Mouse (Mus musculus) kidney, embryonic 15.5 days (tissue): ENCODE data around the gene Sytl1. TPM values are rescaled to one million over a fixed set of nuclear protein-coding genes. Genes with fewer than 3 reads are reported as not detected.

ENCODE experiments used
- ATAC-seq: fragments of 200-750 bp; cut with Nextera tagmentation; replicated peaks from 2 replicates; pipeline ENCODE4 v1.8.0; 2017; ENCODE audit warnings: moderate TSS enrichment; ENCODE audit not compliant: low FRiP score
- H3K27ac ChIP-seq: fragments of 300-500 bp; sonication (generic); 2 replicates; pipeline ENCODE4 v1.5.1; 2015; ENCODE audit warnings: mild to moderate bottlenecking, inconsistent platforms
- H3K27me3 ChIP-seq: fragments of 300-500 bp; sonication (generic); 2 replicates; pipeline ENCODE4 v1.6.1; 2015; ENCODE audit warnings: inconsistent platforms
- H3K36me3 ChIP-seq: fragments of 300-500 bp; sonication (generic); 2 replicates; pipeline ENCODE4 v1.6.1; 2015; ENCODE audit warnings: inconsistent platforms
- H3K4me1 ChIP-seq: fragments of 300-500 bp; sonication (generic); 2 replicates; pipeline ENCODE4 v1.6.1; 2015; ENCODE audit warnings: inconsistent platforms
- H3K4me2 ChIP-seq: fragments of 300-500 bp; sonication (generic); 2 replicates; pipeline ENCODE4 v1.6.1; 2015; ENCODE audit warnings: moderate library complexity, mild to moderate bottlenecking, inconsistent platforms
- H3K4me3 ChIP-seq: fragments of 300-500 bp; sonication (generic); replicated peaks from 2 replicates; pipeline ENCODE4 v1.5.1; 2015; ENCODE audit warnings: mild to moderate bottlenecking, inconsistent platforms
- H3K9ac ChIP-seq: fragments of 300-500 bp; sonication (generic); 2 replicates; pipeline ENCODE4 v1.6.1; 2015; ENCODE audit warnings: mild to moderate bottlenecking, inconsistent platforms
- H3K9me3 ChIP-seq: fragments of 300-500 bp; sonication (generic); replicated peaks from 2 replicates; pipeline ENCODE4 v1.6.1; 2016; ENCODE audit warnings: inconsistent platforms
- WGBS: fragments of 180-500 bp; shearing (Covaris S2); methylation state at CpG from one replicate; pipeline ENCODE4 v1.1.7; 2015; ENCODE audit warnings: mixed read lengths; 5-methylcytosine and 5-hydroxymethylcytosine counted together
- polyA plus RNA-seq: library from polyadenylated mRNA; unstranded; fragments of >200 nt; fragmentation: Nextera tagmentation; extraction: Ambion mirVana; gene quantifications from 2 replicates; pipeline ENCODE4 v1.2.1, GENCODE M21; 2015

The Sytl1 gene
- polyA plus RNA-seq, result 0.96 and 1.8 TPM in 2 replicates

DNA sequence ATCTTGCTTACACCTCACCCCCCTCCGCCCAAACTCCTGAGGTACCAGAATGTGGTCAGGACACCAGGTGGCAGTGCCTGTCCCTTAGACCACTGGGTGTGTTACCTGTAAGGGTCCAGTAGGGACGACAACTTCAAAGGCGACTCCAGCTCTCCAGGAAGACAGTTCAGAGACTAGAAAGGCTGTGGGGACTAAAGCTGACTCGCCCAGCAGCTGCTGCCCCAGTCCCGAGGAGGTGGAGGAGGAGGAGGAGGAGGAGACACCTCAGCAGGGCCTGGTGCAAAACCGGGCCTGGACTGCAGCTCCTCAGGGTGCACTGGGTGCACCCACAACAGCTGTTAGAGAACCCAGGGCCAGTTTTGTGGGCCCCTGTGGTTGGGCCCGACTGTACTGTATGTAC is at the start of gene Sytl1:
Sytl1 (minus strand) TSS at position 232 of the 400 bp plus-strand sequence.
- no peak within 1 kb of the TSS for H3K4me3 ChIP-seq
- H3K36me3 ChIP-seq, result peaks cover 42% of the 10 kb centered on the region

DNA sequence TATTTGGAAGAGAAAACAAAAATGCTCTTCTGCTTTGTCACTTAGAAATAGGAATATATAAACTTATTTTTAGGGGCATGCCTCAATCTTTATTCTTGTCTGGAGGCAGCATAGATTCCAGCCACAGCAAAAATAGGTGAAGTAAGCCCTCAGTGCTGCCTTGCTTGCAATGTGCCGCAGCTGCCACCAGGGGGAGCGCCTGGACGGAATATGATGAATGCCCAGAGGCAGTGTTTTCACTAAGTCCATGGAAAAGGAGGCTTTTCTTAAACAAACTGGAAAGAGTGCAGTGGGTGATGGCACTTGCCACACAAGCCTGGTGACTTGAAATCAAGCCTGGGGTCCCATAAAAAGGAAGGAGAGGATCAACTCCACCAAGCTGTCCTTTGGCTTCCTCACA is 47.0 kb upstream of the Sytl1 start:
- H3K9me3 ChIP-seq, result no peaks in the 10 kb centered on the region
- no peaks in the 10 kb centered on the region for H3K27me3 ChIP-seq
- H3K36me3 ChIP-seq, result peaks cover 36% of the 10 kb centered on the region
- no peak overlapping the region for H3K9ac ChIP-seq
- no peak overlapping the region for H3K4me3 ChIP-seq
- H3K27ac ChIP-seq, result no peak overlapping the region
- ATAC-seq, result no peak
- H3K4me2 ChIP-seq, result no peak overlapping the region
- H3K4me1 ChIP-seq, result no peaks in the 10 kb centered on the region
- under 1% methylated on average over 3 of the region's 3 CpGs for WGBS

More for the DNA sequence above, at the start of gene Sytl1:
- Histone ChIP-seq H3K9ac (no peak within 1 kb of the TSS), H3K4me1 (no peaks in the 10 kb centered on the region), H3K9me3 (no peaks in the 10 kb centered on the region), H3K27me3 (peaks cover 2% of the 10 kb centered on the region; the same call in 1 of the 2 replicates), H3K4me2 (no peak within 1 kb of the TSS), H3K27ac (no peak within 1 kb of the TSS)
- no peak for ATAC-seq
- 34% methylated on average over 7 of the region's 7 CpGs for WGBS

DNA sequence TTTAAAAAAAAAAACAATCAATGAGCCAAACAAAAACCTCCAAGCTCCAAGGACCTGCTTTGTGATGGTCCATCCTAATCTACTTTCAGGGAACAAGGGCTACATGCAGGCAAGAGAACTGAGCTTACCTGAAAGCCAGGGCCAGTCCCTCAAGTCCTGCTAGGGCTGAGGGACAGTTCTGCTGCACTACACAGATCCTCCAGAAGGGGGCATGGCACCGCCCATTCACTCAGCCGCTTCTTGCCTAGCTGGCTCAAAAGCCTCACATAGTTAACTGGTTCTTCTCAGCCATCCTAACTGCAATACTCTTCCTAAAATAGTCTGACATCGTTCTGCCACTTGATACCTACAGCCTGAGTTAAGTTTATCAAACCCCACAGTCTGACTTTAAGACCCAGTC is 44.4 kb upstream of the Sytl1 start:
- Histone ChIP-seq H3K36me3 (peaks cover 47% of the 10 kb centered on the region), H3K4me1 (no peaks in the 10 kb centered on the region), H3K9me3 (no peaks in the 10 kb centered on the region), H3K4me3 (no peak overlapping the region), H3K9ac (no peak overlapping the region), H3K27me3 (no peaks in the 10 kb centered on the region), H3K27ac (no peak overlapping the region), H3K4me2 (no peak overlapping the region)
- ATAC-seq, result no peak
- WGBS, result 45% methylated on average over 3 of the region's 3 CpGs

DNA sequence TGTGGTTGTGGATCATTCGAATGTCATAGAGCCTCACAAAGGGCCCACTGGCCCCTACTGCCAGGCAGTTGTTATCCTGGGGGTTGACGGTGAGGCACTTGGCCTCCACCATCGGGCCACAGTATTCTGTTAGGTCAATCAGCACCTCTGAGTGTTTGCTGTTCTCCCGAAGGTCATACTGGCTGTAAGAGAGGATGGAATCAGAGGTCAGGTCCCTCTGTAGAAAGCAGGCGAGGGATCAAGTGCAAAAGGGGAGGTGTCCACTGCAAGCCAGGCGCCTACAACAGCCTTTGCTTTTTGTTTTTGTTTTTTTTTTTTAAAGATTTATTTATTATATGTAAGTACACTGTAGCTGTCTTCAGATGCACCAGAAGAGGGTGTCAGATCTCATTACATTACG is 42.9 kb upstream of the Sytl1 start:
- no peaks in the 10 kb centered on the region for H3K9me3 ChIP-seq
- H3K4me2 ChIP-seq, result no peak overlapping the region
- no peaks in the 10 kb centered on the region for H3K27me3 ChIP-seq
- H3K4me1 ChIP-seq, result no peaks in the 10 kb centered on the region
- H3K36me3 ChIP-seq, result peaks cover 57% of the 10 kb centered on the region
- H3K27ac ChIP-seq, result no peak overlapping the region
- ATAC-seq, result no peak
- no peak overlapping the region for H3K9ac ChIP-seq
- 79% methylated on average over 7 of the region's 7 CpGs for WGBS
- no peak overlapping the region for H3K4me3 ChIP-seq

DNA sequence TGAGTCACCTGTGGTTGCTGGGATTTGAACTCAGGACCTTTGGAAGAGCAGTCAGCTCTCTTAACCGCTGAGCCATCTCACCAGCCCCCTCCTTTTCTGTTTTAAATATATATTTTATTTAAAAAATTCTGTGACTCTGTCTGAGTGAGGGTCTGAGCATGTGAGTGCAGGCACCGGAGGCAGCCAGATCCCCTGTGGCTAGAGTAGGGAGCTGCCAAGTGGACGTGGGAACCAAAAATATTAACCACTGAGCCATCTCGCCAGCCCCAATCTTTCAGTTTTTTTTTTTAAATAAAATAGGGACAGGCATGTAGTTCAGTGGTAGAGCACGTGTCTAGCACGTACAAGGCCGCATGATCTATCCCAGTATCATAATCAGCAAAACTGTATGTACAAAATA is 41.9 kb upstream of the Sytl1 start:
- Histone ChIP-seq H3K4me1 (no peaks in the 10 kb centered on the region), H3K9ac (no peak overlapping the region), H3K4me2 (no peak overlapping the region), H3K9me3 (no peaks in the 10 kb centered on the region), H3K36me3 (peaks cover 67% of the 10 kb centered on the region), H3K4me3 (no peak overlapping the region), H3K27me3 (no peaks in the 10 kb centered on the region), H3K27ac (no peak overlapping the region)
- WGBS, result 93% methylated on average over 7 of the region's 7 CpGs
- ATAC-seq, result no peak

DNA sequence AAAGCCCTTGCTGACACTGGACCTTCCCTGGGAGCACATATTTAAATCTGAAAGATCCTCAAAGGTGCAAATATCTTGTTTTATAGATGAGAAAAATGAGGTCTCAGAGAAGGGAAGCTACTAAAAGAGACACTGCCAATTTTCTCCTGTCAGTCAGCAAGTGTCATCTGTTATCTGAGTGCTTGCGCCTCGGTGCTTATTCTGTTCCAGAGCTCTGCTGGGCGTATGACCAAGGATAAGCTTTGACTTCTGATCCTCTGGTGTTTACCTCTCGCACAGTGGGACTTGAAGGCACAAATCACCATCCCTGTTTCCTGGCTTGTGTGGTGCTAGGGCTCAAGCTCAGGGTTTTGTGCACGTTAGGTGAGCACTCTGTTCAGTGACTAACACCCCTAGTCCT is 39.8 kb upstream of the Sytl1 start:
- H3K36me3 ChIP-seq, result peaks cover 60% of the 10 kb centered on the region
- H3K27ac ChIP-seq, result no peak overlapping the region
- no peak overlapping the region for H3K4me3 ChIP-seq
- H3K9ac ChIP-seq, result no peak overlapping the region
- no peaks in the 10 kb centered on the region for H3K27me3 ChIP-seq
- H3K9me3 ChIP-seq, result no peaks in the 10 kb centered on the region
- no peak for ATAC-seq
- H3K4me2 ChIP-seq, result no peak overlapping the region
- WGBS, result 85% methylated on average over 5 of the region's 5 CpGs
- H3K4me1 ChIP-seq, result peaks cover 18% of the 10 kb centered on the region

DNA sequence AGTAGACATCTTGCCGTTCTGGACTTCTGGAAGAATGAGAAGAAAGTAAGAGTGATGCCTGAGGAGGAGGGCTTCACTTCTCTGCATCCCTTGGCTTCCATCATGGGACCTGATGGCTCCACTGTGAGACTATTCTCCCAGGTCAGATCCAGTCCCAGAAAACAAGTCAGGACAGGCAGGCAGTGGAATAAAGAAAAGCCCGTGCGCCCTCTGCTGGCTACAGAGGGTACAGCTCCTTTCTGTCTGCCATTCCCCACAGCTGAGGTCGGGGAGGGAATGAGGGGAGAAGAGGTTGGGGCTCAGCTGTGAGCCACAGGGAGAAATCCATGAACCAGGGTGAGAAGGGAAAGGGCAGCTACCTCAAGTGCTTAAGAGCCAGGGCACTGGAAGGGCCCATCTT is 38.9 kb upstream of the Sytl1 start:
- Histone ChIP-seq H3K9me3 (no peaks in the 10 kb centered on the region), H3K36me3 (peaks cover 60% of the 10 kb centered on the region), H3K27me3 (no peaks in the 10 kb centered on the region), H3K4me2 (no peak overlapping the region), H3K27ac (no peak overlapping the region), H3K4me1 (peaks cover 22% of the 10 kb centered on the region), H3K4me3 (no peak overlapping the region), H3K9ac (no peak overlapping the region)
- WGBS, result 22% methylated on average over 4 of the region's 4 CpGs
- no peak for ATAC-seq

DNA sequence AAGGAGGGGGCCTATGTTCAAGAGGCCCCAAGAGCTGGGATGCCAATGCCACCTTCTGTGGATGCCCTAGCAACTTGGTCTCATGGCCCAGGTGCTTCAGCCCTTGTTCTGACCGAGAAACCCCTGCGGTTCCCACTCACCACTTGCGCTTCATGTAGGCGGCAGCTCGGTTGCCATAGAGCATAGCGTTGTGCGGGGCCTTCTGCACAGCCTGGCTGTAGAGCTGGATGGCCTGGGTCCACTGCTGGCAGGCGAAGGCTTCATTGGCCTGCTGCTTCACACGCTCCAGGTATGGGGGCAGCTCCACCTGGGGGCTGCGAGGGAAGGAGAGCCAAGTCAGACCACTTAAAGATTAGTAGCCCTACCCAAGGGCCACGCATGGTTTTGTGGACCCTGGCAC is 37.5 kb upstream of the Sytl1 start:
- Histone ChIP-seq H3K36me3 (peaks cover 64% of the 10 kb centered on the region), H3K9me3 (no peaks in the 10 kb centered on the region), H3K4me2 (no peak overlapping the region), H3K9ac (no peak overlapping the region), H3K27ac (no peak overlapping the region), H3K4me3 (no peak overlapping the region), H3K4me1 (peaks cover 22% of the 10 kb centered on the region), H3K27me3 (no peaks in the 10 kb centered on the region)
- 85% methylated on average over 11 of the region's 11 CpGs for WGBS
- ATAC-seq, result no peak

DNA sequence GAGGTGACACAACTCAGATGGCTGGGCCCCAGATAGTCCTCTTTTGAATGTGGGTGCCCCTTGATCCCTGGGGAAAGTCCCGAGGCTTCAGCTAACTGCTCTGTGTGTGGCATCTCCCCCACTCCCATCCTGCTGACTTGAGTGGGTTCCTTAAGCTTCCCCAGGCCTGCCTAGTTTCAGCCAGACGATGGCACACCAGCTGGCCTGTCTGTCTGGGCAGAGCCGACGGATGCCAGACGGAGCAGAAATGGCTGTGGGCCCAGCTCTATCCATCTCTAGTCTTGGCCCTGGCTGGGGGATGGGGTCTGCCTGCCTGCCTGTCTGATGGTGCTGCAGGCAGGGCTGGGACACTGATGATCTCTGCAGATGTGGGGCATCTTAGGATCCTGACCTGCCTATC is 36.8 kb upstream of the Sytl1 start:
- H3K27ac ChIP-seq, result no peak overlapping the region
- ATAC-seq, result no peak
- peaks cover 65% of the 10 kb centered on the region for H3K36me3 ChIP-seq

DNA sequence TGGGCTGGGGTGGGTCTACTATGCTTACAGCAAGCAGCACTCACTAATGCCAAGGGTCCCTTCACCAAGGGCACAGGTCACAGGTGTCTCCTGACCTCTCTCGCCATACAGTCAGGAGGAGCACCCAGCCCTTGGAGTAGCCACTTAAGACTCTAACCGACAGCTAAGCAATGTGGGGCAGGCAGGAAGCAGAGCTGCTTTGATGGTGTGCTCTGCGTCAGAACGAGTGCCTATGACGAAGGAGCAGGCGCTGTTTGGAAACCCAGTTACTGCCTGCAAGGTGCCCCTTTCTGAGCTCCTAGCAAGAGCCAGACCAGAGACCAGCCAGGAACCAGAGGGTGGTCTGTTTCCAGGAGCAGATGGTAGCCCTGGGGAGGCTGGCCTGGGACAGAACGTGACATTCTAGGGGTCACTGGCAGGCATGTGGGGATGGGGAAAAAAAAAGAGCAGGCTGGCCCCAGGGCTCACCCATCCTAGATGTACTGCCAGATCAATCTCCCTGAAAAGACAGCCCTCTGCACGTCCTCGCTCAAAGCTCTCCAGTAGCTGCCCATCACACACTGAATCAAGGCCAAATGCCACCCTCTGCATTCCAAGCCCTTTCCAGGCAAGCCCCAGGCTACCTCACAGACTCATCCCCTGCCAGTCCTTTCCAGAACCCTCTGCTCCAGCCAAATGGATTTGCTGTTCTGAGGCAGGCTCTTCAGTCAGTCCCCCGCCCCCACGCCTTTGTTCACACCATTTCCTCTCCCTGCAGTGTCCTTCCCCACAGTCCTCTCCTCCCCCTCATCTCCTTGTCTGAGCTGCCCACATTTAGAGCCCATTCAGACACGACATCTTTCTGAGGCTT is 35.8 kb upstream of the Sytl1 start:
- Histone ChIP-seq H3K27ac (no peak overlapping the region), H3K4me1 (peaks cover 32% of the 10 kb centered on the region), H3K9ac (0 out of 2 replicates have a peak overlapping the region, but pooled peaks have one; percentile 1), H3K27me3 (0 out of 2 replicates have a peak, but pooled peaks cover 3% of the 10 kb centered on the region), H3K36me3 (peaks cover 64% of the 10 kb centered on the region), H3K4me2 (no peak overlapping the region), H3K4me3 (no peak overlapping the region), H3K9me3 (no peaks in the 10 kb centered on the region)
- ATAC-seq, result no peak
- 46% methylated on average over 12 of the region's 12 CpGs for WGBS

More for the DNA sequence above, 36.8 kb upstream of the Sytl1 start:
- H3K9ac ChIP-seq, result no peak overlapping the region
- H3K4me2 ChIP-seq, result no peak overlapping the region
- H3K9me3 ChIP-seq, result no peaks in the 10 kb centered on the region
- no peak overlapping the region for H3K4me3 ChIP-seq
- H3K4me1 ChIP-seq, result peaks cover 23% of the 10 kb centered on the region
- 56% methylated on average over 5 of the region's 5 CpGs for WGBS
- 0 out of 2 replicates have a peak, but pooled peaks cover 1% of the 10 kb centered on the region for H3K27me3 ChIP-seq

DNA sequence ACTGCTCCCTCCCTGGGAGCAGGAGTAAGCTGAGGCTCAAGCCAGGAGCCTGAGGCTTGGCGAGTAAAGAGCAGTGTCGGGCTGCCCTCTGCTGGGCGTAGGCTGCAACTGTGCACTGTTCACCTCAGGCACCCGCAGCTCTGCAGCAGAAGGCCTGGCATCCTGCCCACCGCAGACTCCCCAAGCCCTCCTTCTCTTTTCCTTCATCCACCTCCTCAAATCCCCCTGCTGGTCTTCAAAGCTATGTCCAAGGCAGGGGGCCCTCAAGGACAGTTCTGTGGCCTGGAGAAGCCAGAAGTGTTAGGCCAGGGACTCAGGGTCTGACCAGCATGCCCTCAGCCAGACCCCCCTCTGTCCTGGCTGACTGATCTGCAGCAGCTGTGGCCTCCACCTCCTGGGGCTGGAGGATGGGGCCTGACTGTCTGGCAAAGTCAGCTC is 34.9 kb upstream of the Sytl1 start:
- H3K4me2 ChIP-seq, result no peak overlapping the region
- H3K27ac ChIP-seq, result peak overlapping the region; percentile 29; the same call in 1 of the 2 replicates
- H3K9ac ChIP-seq, result no peak overlapping the region
- no peaks in the 10 kb centered on the region for H3K9me3 ChIP-seq
- peaks cover 54% of the 10 kb centered on the region for H3K36me3 ChIP-seq
- H3K4me1 ChIP-seq, result peaks cover 42% of the 10 kb centered on the region
- ATAC-seq, result peak; percentile 52
- H3K4me3 ChIP-seq, result no peak overlapping the region
- 0 out of 2 replicates have a peak, but pooled peaks cover 3% of the 10 kb centered on the region for H3K27me3 ChIP-seq
- WGBS, result 0% methylated on average over 5 of the region's 5 CpGs

DNA sequence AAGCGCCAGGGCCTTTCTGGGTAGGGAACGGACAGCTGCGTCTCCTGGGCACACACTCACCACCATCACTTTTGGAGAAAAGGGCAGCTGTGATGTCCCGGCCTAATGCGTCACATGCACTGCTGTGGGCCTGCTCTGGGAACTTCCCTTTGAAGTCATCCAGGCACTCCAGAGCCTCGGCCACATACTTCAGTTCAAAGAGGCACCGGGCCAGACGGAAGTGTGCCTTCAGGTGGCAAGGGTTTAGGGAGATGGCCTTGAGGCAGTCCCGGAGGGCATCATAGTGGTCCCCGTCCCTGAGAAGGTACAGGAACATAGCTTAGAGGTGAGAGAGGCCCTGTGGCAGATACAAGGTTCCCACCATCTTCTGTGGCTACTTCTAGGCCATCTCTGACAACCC is 34.4 kb upstream of the Sytl1 start:
- H3K27me3 ChIP-seq, result 0 out of 2 replicates have a peak, but pooled peaks cover 3% of the 10 kb centered on the region
- H3K9ac ChIP-seq, result no peak overlapping the region
- WGBS, result 67% methylated on average over 10 of the region's 10 CpGs
- peaks cover 46% of the 10 kb centered on the region for H3K4me1 ChIP-seq
- no peak for ATAC-seq
- no peak overlapping the region for H3K4me2 ChIP-seq
- peaks cover 50% of the 10 kb centered on the region for H3K36me3 ChIP-seq
- no peaks in the 10 kb centered on the region for H3K9me3 ChIP-seq
- no peak overlapping the region for H3K4me3 ChIP-seq
- no peak overlapping the region for H3K27ac ChIP-seq
